Mouse (Mus musculus) myocyte (in vitro differentiated cells): ENCODE results near the gene Def8. TPM values are rescaled to one million over a fixed set of nuclear protein-coding genes. Genes with fewer than 3 reads are reported as not detected.
"Not testable (repeated sequence)": the region's sequence is repeated elsewhere in the genome, so short reads cannot be mapped to it uniquely, and the experiment has no call there.

Experiments used
- H3K27me3 ChIP-seq: one replicate; pipeline ENCODE4 v1.6.1; 2011; ENCODE audit not compliant: control insufficient read depth, insufficient read depth, insufficient read length
- H3K36me3 ChIP-seq: one replicate; pipeline ENCODE4 v1.6.1; 2011; ENCODE audit not compliant: control insufficient read depth, insufficient read depth
- H3K4me2 ChIP-seq: one replicate; pipeline ENCODE4 v1.6.1; 2011; ENCODE audit warnings: low read depth, control low read depth
- H3K4me3 ChIP-seq: one replicate; pipeline ENCODE4 v1.5.1; 2011; ENCODE audit warnings: mild to moderate bottlenecking, control low read depth, moderate library complexity
- H3K79me2 ChIP-seq: one replicate; pipeline ENCODE4 v1.6.1; 2011; ENCODE audit not compliant: control insufficient read depth, insufficient read depth
- H3ac ChIP-seq: one replicate; pipeline ENCODE4 v1.6.1; 2011; ENCODE audit not compliant: control insufficient read depth, insufficient read length
- CEBPB ChIP-seq: IDR thresholded peaks from 2 replicates; pipeline ENCODE4 v1.6.1; 2011; ENCODE audit warnings: mild to moderate bottlenecking, moderate library complexity; ENCODE audit not compliant: poor library complexity, insufficient read depth, severe bottlenecking
- E2F4 ChIP-seq: IDR thresholded peaks from one replicate; pipeline ENCODE4 v1.6.1; 2011; ENCODE audit warnings: mild to moderate bottlenecking, control low read depth, moderate library complexity; ENCODE audit not compliant: insufficient read depth
- MAX ChIP-seq: IDR thresholded peaks from one replicate; pipeline ENCODE4 v1.6.1; 2011; ENCODE audit warnings: low read depth, mild to moderate bottlenecking, control low read depth
- MYOD1 ChIP-seq, 3 experiments: IDR thresholded peaks; one replicate each; pipeline ENCODE4 v1.6.1; 2011; ENCODE audit warnings: control low read depth in 2 of 3, low read depth in 2 of 3, mild to moderate bottlenecking in 2 of 3, moderate library complexity in 1 of 3; ENCODE audit not compliant: insufficient read length in 2 of 3, control insufficient read depth in 1 of 3
- MYOG ChIP-seq, 3 experiments: IDR thresholded peaks; one replicate each; pipeline ENCODE4 v1.6.1; 2011; ENCODE audit warnings: control low read depth in 2 of 3, low read depth in 2 of 3, mild to moderate bottlenecking in 2 of 3; ENCODE audit not compliant: insufficient read length in 2 of 3, control insufficient read depth in 1 of 3, insufficient read depth in 1 of 3
- POLR2A ChIP-seq: IDR thresholded peaks from one replicate; pipeline ENCODE4 v1.6.1; 2011; ENCODE audit warnings: low read depth, mild to moderate bottlenecking, control low read depth, moderate library complexity; ENCODE audit not compliant: insufficient read length
- POLR2AphosphoS2 ChIP-seq: IDR thresholded peaks from one replicate; pipeline ENCODE4 v1.6.1; 2011; ENCODE audit warnings: low read depth, control low read depth; ENCODE audit not compliant: insufficient read length
- REST ChIP-seq: IDR thresholded peaks from one replicate; pipeline ENCODE4 v1.6.1; 2011; ENCODE audit warnings: mild to moderate bottlenecking, control low read depth, moderate library complexity; ENCODE audit not compliant: insufficient read depth, insufficient read length
- SRF ChIP-seq: IDR thresholded peaks from one replicate; pipeline ENCODE4 v1.6.1; 2011; ENCODE audit warnings: low read depth; ENCODE audit not compliant: control insufficient read depth, insufficient read length
- TCF12 ChIP-seq: IDR thresholded peaks from one replicate; pipeline ENCODE4 v1.6.1; 2011; ENCODE audit warnings: mild to moderate bottlenecking, control low read depth; ENCODE audit not compliant: poor library complexity, insufficient read depth, severe bottlenecking
- TCF3 ChIP-seq: IDR thresholded peaks from one replicate; pipeline ENCODE4 v1.6.1; 2011; ENCODE audit warnings: low read depth, control low read depth; ENCODE audit not compliant: insufficient read length
- USF1 ChIP-seq: IDR thresholded peaks from one replicate; pipeline ENCODE4 v1.6.1; 2011; ENCODE audit warnings: low read depth, mild to moderate bottlenecking, control low read depth, moderate library complexity
- polyA plus RNA-seq: library from polyadenylated mRNA; unstranded; fragments of >200 nt; fragmentation: generic; extraction: Trizol; gene quantifications from one replicate; pipeline ENCODE4 v1.2.1, GENCODE M21; 2012; ENCODE audit warnings: missing spikeins

The Def8 gene
- polyA plus RNA-seq, 1 experiment, result 19.6 TPM

DNA sequence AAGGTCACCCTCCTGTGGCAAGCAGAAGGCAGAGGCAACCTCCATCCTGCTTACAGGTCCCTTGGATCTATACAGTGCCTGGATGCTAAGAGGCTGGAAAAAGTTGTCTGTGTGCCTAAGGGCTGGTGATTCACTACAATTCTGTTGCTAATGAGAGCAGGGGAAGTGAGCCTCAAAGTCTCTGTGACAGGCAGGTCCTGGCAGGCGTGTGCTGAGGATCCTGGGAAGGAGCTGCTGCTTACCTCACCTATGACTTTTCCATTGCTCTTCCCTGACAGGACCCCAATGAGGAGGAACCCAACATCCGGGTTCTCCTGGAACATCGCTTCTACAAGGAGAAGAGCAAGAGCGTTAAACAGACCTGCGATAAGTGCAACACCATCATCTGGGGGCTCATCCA lies 30.6 kb downstream of the Def8 start:
- H3K27me3 ChIP-seq, result no peaks in the 10 kb centered on the region
- H3K4me2 ChIP-seq, result no peak overlapping the region
- no peak overlapping the region for H3K4me3 ChIP-seq
- H3ac ChIP-seq, result no peak overlapping the region
- H3K36me3 ChIP-seq, result peaks cover 6% of the 10 kb centered on the region
- no peaks in the 10 kb centered on the region for H3K79me2 ChIP-seq
- no peak for TF ChIP-seq MAX
- TF ChIP-seq USF1, result no peak
- no peak for TF ChIP-seq E2F4
- no peak for TF ChIP-seq TCF12
- TF ChIP-seq POLR2A, result no peak
- no peak for TF ChIP-seq MYOD1 (IDR thresholded peaks at IDR 0.05; ENCODE audit: control insufficient read depth in 1 of 3, insufficient read length in 2 of 3, low read depth in 2 of 3)
- TF ChIP-seq CEBPB, result no peak
- no peak for TF ChIP-seq TCF3
- TF ChIP-seq POLR2AphosphoS2, result no peak
- no peak for TF ChIP-seq REST
- TF ChIP-seq MYOG (IDR thresholded peaks at IDR 0.05; ENCODE audit: control insufficient read depth in 1 of 3, insufficient read depth in 1 of 3, insufficient read length in 2 of 3, low read depth in 2 of 3), result no peak
- no peak for TF ChIP-seq SRF

DNA sequence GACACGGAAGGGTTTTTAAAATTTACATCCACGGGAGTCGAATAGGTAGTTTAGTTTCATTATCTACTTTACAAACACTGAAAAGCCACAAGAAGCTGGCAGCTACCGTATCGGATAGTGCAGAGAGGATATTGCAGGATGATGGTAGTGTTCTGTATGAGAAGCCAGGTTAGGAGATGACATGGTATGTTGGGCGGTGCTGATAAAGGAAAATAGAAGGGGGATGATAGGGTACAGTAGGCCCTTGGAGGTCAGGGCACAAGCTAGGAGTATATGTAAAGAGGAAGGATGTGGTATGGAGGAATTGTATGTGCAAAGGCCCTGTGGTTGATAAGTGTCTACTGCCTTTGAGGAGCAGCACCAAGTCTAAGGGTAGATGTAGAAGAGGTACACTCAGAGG lies 31.2 kb downstream of the Def8 start:
- H3K79me2 ChIP-seq, result no peaks in the 10 kb centered on the region
- H3ac ChIP-seq, result no peak overlapping the region
- no peak for TF ChIP-seq CEBPB
- no peak for TF ChIP-seq POLR2A
- TF ChIP-seq REST, result no peak
- TF ChIP-seq SRF, result no peak
- TF ChIP-seq E2F4, result no peak
- TF ChIP-seq POLR2AphosphoS2, result no peak
- TF ChIP-seq MAX, result no peak
- no peak for TF ChIP-seq MYOG (IDR thresholded peaks at IDR 0.05; ENCODE audit: control insufficient read depth in 1 of 3, insufficient read depth in 1 of 3, insufficient read length in 2 of 3, low read depth in 2 of 3)
- TF ChIP-seq MYOD1 (IDR thresholded peaks at IDR 0.05; ENCODE audit: control insufficient read depth in 1 of 3, insufficient read length in 2 of 3, low read depth in 2 of 3), result no peak
- TF ChIP-seq TCF12, result no peak
- TF ChIP-seq USF1, result no peak
- TF ChIP-seq TCF3, result no peak
- H3K4me3 ChIP-seq, result no peak overlapping the region
- H3K36me3 ChIP-seq, result peaks cover 6% of the 10 kb centered on the region
- H3K27me3 ChIP-seq, result no peaks in the 10 kb centered on the region
- H3K4me2 ChIP-seq, result no peak overlapping the region

DNA sequence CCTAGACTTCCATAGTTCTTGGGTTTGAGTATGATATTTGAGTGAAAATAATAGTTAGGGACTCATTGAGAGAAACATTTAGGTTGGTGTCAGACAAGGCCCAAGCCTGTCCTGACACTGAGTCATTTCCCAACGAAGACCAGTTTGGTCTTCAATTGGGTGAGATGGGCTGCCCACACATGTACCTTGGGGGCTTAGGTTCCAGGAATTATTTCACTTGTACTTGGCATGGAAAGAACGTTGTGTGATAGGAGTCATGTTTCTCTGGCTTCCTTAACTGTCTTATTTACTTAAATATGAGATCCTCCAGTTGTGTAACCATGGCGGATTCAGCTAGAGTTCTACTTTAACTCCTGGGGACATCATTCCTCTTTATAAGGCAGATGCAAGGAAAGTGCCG lies 40.3 kb downstream of the Def8 start:
- Histone ChIP-seq H3K27me3 (no peaks in the 10 kb centered on the region), H3K36me3 (no peaks in the 10 kb centered on the region), H3ac (no peak overlapping the region), H3K4me3 (no peak overlapping the region), H3K4me2 (no peak overlapping the region), H3K79me2 (no peaks in the 10 kb centered on the region)
- TF ChIP-seq POLR2A (no peak), POLR2AphosphoS2 (no peak), E2F4 (no peak), TCF12 (no peak), CEBPB (no peak), USF1 (no peak), TCF3 (no peak)

DNA sequence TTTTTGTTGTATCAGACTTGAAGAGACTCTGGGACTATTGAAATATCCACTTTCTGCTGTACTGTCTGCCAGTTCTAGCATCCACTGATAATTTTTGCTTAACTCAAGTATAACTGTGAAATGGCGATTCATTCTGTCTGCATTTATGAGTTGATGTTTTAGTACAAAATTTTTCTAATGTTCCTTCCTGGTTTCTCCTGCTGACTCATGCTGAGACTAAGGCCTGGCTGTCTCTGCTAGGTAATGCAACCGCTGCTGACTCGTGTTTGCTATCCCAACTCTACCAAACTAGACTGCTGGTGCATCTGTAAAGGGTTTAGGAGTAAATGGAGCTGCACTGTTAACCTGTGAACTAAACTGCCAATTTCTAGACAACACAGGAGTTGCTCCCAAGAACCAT lies 44.1 kb downstream of the Def8 start:
- Histone ChIP-seq H3K4me3 (no peak overlapping the region), H3K4me2 (no peak overlapping the region), H3K27me3 (no peaks in the 10 kb centered on the region), H3K36me3 (no peaks in the 10 kb centered on the region), H3ac (no peak overlapping the region), H3K79me2 (no peaks in the 10 kb centered on the region)
- TF ChIP-seq E2F4 (no peak), CEBPB (no peak), MYOG (IDR thresholded peaks at IDR 0.05; ENCODE audit: control insufficient read depth in 1 of 3, insufficient read depth in 1 of 3, insufficient read length in 2 of 3, low read depth in 2 of 3) (no peak)

DNA sequence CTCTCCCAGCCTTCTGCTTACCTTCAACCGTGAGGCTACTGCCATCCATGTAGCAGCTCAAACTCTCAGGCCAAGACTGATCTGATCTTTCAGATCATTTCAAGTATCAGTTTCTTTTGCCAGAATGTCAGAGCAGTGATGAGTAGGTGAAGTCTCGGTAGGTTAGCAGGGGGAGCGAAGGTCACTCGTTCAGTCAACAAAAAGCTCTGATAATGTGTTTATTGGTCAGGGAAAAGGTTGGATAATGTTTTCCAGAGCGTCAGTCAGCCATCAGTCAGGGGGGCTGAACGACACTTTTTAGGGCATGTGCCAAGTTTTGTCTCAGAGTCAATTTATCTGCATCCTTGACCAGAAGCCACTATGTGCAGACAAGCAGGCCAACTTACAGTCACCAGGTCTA lies 49.7 kb downstream of the Def8 start:
- H3K4me2 ChIP-seq, H3K36me3 ChIP-seq, H3K79me2 ChIP-seq, H3K27me3 ChIP-seq, H3K4me3 ChIP-seq, H3ac ChIP-seq: not testable (repeated sequence)

DNA sequence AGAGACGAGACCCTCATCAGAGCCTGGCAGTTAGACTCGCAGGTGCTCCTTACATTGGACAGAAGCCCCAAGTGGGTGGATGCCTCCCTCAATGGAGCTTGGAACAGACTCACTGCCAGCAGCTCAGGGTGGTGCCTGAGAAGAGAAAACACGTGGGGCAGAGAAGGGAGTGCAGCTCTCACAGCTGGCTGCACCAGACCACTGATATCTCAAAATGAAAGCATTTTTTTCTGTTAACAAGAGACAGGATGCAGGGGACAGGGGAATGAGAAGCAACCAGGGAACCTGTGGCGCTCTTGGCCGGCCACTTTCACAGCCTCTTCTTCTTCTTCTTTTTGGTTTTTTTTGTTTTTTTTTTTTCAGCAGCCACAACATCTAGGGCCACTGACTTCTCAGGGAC lies 51.2 kb downstream of the Def8 start:
- H3K36me3 ChIP-seq, H3K4me3 ChIP-seq: not testable (repeated sequence)

More for the DNA sequence above, 51.2 kb downstream of the Def8 start:
- not testable (repeated sequence) for H3K27me3 ChIP-seq, H3ac ChIP-seq, H3K4me2 ChIP-seq
- peaks cover 15% of the 10 kb centered on the region for H3K79me2 ChIP-seq
